Mouse (Mus musculus) brain, adult 10 weeks (tissue): ENCODE data around the gene Cacna2d2. TPM values are rescaled to one million over a fixed set of nuclear protein-coding genes. Genes with fewer than 3 reads are reported as not detected.

Experiments
- polyA plus RNA-seq: library from polyadenylated mRNA; stranded (reverse); fragments of 350-450 nt; fragmentation: Illumina TruSeq; extraction: RNeasy Lipid Tissue Mini Kit (QIAGEN cat#74804); gene quantifications from one replicate; pipeline ENCODE4 v1.2.3, GENCODE M21; 2015; ENCODE audit warnings: low read depth, low replicate concordance

Gene Cacna2d2
- polyA plus RNA-seq: 24.0 TPM

GRCm38 (mm10) chr9:107399491-107399971, at the start of gene Cacna2d2:
Gene Cacna2d2 (plus strand): TSS chr9:107399612.

GRCm38 (mm10) chr9:107533791-107534407, 134.5 kb downstream of the Cacna2d2 start, which contains the start of gene Tmem115:
Gene Tmem115 (plus strand): TSS chr9:107533945.

GRCm38 (mm10) chr9:107541474-107542351, 142.3 kb downstream of the Cacna2d2 start, which contains the start of the genes Cyb561d2 and Nprl2:
Gene Cyb561d2 (minus strand): TSS chr9:107542193.
Gene Nprl2 (plus strand): TSS chr9:107542226.

GRCm38 (mm10) chr9:107547026-107547425, 147.6 kb downstream of the Cacna2d2 start, which contains the start of gene Zmynd10:
Gene Zmynd10 (plus strand): TSS chr9:107547298.

GRCm38 (mm10) chr9:107551117-107551889, 151.9 kb downstream of the Cacna2d2 start, which contains the start of gene Rassf1:
Gene Rassf1 (plus strand): TSS chr9:107551555.

GRCm38 (mm10) chr9:107563029-107563581, 163.7 kb downstream of the Cacna2d2 start, which contains the start of gene Tusc2:
Gene Tusc2 (plus strand): TSS chr9:107563255.

GRCm38 (mm10) chr9:107567702-107568319, 168.4 kb downstream of the Cacna2d2 start, which contains the start of gene Hyal2:
Gene Hyal2 (plus strand): TSS chr9:107567945.

GRCm38 (mm10) chr9:107576357-107577107, 177.1 kb downstream of the Cacna2d2 start, which contains the start of gene Hyal1:
Gene Hyal1 (plus strand): TSS chr9:107576927.

GRCm38 (mm10) chr9:107578587-107578986, 179.2 kb downstream of the Cacna2d2 start, which contains the start of gene Naa80:
Gene Naa80 (plus strand): TSS chr9:107578887.

Other genes starting within 250 kb of the Cacna2d2 start
- gene Dock3, start 167.7 kb upstream of the Cacna2d2 start, polyA plus RNA-seq: 101 TPM
- gene Mapkapk3, start 109.7 kb upstream of the Cacna2d2 start, polyA plus RNA-seq: 3.6 TPM
- gene Cish, start 103.6 kb upstream of the Cacna2d2 start, polyA plus RNA-seq: 5.4 TPM
- 21.8 TPM for gene Hemk1, start 61.3 kb upstream of the Cacna2d2 start, polyA plus RNA-seq
- 4.8 TPM for gene 6430571L13Rik, start 59.0 kb upstream of the Cacna2d2 start, polyA plus RNA-seq
- gene Tmem115, start 134.3 kb downstream of the Cacna2d2 start, polyA plus RNA-seq: 28.6 TPM
- 25.1 TPM for gene Cyb561d2, start 142.6 kb downstream of the Cacna2d2 start, polyA plus RNA-seq
- 63.2 TPM for gene Nprl2, start 142.6 kb downstream of the Cacna2d2 start, polyA plus RNA-seq
- 5.0 TPM for gene Zmynd10, start 147.7 kb downstream of the Cacna2d2 start, polyA plus RNA-seq
- 17.8 TPM for gene Rassf1, start 151.9 kb downstream of the Cacna2d2 start, polyA plus RNA-seq
- gene Tusc2, start 163.6 kb downstream of the Cacna2d2 start, polyA plus RNA-seq: 143 TPM
- 12.1 TPM for gene Hyal2, start 168.3 kb downstream of the Cacna2d2 start, polyA plus RNA-seq
- 4.5 TPM for gene Hyal1, start 177.3 kb downstream of the Cacna2d2 start, polyA plus RNA-seq
- 13.9 TPM for gene Naa80, start 179.3 kb downstream of the Cacna2d2 start, polyA plus RNA-seq
- gene Hyal3, start 181.2 kb downstream of the Cacna2d2 start, polyA plus RNA-seq: 0.57 TPM
- gene Ifrd2, start 188.0 kb downstream of the Cacna2d2 start, polyA plus RNA-seq: 12.0 TPM
- gene Sema3b, start 209.6 kb downstream of the Cacna2d2 start, polyA plus RNA-seq: 2.2 TPM
- 173 TPM for gene Gnai2, start 235.8 kb downstream of the Cacna2d2 start, polyA plus RNA-seq